Mouse (Mus musculus): ENCODE results near the gene Zfp385b. TPM values are rescaled to one million over a fixed set of nuclear protein-coding genes. Genes with fewer than 3 reads are reported as not detected.
A peak's percentile ranks its signal among the peaks of the same experiment; 100 is the strongest.

Gene Zfp385b
- polyA plus RNA-seq, 1 experiment = 8.8 TPM

GRCm38 (mm10) chr2:77826133-77826828 is 6.8 kb upstream of the Zfp385b start:
- Histone ChIP-seq H3K27ac (ENCODE audit: control insufficient read depth, insufficient read depth, low read depth, low read length) (no peak overlapping the region), H3K4me1 (ENCODE audit: control insufficient read depth, insufficient read depth, low read length) (no peaks in the 10 kb centered on the region), H3K4me3 (ENCODE audit: control insufficient read depth, low read depth, low read length) (no peak overlapping the region), H3K27me3 (ENCODE audit: control insufficient read depth, insufficient read depth, low read length) (no peaks in the 10 kb centered on the region), H3K36me3 (ENCODE audit: control insufficient read depth, insufficient read depth, low read length) (no peaks in the 10 kb centered on the region)
- TF ChIP-seq CTCF (IDR thresholded peaks at IDR 0.05; ENCODE audit: control insufficient read depth, insufficient read depth, insufficient replicate concordance, low read depth, low read length) = no peak
- TF ChIP-seq POLR2A (IDR thresholded peaks at IDR 0.05; ENCODE audit: control insufficient read depth, low read depth, low read length) = no peak

DNA sequence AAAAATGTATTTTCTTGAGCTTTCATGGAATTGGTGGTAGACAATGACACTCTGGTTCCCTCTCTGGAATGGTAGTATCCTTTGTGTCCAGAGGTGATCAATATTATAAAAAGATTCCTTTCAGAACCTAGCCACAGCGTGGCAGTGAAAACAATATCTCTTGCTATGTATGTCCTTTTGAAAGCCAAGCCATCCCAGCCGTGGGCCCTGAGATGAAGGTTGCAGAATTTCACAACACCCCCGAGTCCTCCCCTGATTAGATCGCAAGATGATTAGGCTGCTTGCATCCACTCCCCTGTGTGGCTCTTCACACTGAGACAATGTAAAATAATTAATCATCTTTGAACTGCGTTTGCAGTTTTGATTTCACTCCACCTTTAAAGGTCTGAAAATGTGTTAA is 3.6 kb upstream of the Zfp385b start:
- Histone ChIP-seq H3K27me3 (ENCODE audit: control insufficient read depth, insufficient read depth, low read length) (no peaks in the 10 kb centered on the region), H3K4me1 (ENCODE audit: control insufficient read depth, insufficient read depth, low read length) (no peaks in the 10 kb centered on the region), H3K36me3 (ENCODE audit: control insufficient read depth, insufficient read depth, low read length) (no peaks in the 10 kb centered on the region), H3K4me3 (ENCODE audit: control insufficient read depth, low read depth, low read length) (no peak overlapping the region), H3K27ac (ENCODE audit: control insufficient read depth, insufficient read depth, low read depth, low read length) (no peak overlapping the region)
- TF ChIP-seq CTCF (IDR thresholded peaks at IDR 0.05; ENCODE audit: control insufficient read depth, insufficient read depth, insufficient replicate concordance, low read depth, low read length) (no peak), POLR2A (IDR thresholded peaks at IDR 0.05; ENCODE audit: control insufficient read depth, low read depth, low read length) (no peak)

DNA sequence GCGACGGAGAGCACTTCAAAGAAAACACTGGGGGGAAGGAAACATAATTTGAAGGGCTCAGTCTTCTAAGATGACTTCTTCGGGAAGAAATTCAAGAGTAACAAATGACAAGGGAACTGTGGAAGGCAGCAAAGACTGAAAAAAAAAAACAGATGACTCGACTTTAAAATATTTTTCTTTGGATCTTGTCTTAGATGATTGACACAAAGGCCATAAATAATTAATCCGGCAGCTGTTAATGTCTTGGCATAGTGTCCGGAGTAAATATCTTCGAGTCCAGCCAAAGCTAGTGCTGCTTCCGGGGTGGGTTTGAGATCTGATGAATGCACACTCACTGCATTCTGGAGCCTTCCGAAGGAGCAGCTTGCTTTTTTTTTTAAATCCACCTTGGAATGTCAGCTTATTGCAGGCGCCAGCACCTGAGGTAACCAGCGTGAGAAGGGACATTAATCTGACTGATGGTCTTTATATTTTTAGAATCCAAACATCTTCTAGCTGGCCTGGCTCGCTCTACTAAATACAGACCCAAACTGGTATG is 2.0 kb downstream of the Zfp385b start:
- H3K4me3 ChIP-seq (ENCODE audit: control insufficient read depth, low read depth, low read length) = peak overlapping the region; percentile 87
- H3K4me1 ChIP-seq (ENCODE audit: control insufficient read depth, insufficient read depth, low read length) = peaks cover 2% of the 10 kb centered on the region
- H3K36me3 ChIP-seq (ENCODE audit: control insufficient read depth, insufficient read depth, low read length) = no peaks in the 10 kb centered on the region
- TF ChIP-seq POLR2A (IDR thresholded peaks at IDR 0.05; ENCODE audit: control insufficient read depth, low read depth, low read length) (no peak), CTCF (IDR thresholded peaks at IDR 0.05; ENCODE audit: control insufficient read depth, insufficient read depth, insufficient replicate concordance, low read depth, low read length) (no peak)
- no peak overlapping the region; the same call in 1 of the 2 replicates for H3K27ac ChIP-seq (ENCODE audit: control insufficient read depth, insufficient read depth, low read depth, low read length)
- no peaks in the 10 kb centered on the region for H3K27me3 ChIP-seq (ENCODE audit: control insufficient read depth, insufficient read depth, low read length)

DNA sequence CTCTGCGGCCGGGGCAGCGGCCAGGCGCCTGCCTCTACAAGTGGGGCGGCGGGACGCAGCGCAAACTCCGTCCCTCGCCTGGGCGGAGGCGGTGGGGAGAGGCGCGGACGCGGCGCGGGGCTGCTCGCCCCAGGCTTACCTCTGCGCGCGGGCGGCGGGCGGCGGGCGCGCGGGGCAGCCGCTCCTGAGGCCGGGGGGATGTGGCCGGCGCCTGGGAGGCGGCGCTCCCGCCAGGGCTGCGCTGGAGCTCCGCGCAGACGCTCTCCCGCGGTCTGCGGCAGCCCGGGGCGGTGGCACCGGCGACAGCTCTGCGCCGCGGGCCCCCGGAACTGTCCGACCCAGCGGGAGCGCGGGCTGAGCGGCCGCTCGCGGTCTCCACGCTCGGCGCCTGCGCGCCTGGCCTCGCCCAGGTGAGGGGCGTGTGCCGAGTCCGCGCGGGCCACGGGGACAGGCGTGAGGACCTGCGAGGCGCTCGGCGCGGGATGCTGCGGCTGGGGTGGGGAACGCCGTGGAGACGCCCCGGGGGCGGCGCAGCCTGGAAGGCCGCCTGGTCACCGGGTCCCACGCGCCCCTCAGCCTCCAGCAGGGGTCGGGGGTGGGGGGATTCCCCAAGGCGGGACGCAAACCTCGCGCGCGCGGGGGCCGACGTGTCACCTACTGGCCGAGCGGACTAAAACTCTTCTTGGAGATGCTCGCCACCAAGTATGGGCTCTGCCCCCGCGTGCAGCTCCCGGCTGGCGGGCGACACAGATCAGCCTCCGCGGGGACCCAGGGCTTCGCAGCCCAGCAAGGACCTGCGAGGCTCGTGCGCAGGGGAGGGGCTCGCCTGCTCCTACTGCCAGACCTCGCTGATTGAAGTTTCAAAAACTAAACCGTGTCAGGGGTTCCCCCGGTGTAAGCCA is 2.8 kb downstream of the Zfp385b start:
- Histone ChIP-seq H3K4me3 (ENCODE audit: control insufficient read depth, low read depth, low read length) (peak overlapping the region; percentile 87), H3K27me3 (ENCODE audit: control insufficient read depth, insufficient read depth, low read length) (no peaks in the 10 kb centered on the region), H3K4me1 (ENCODE audit: control insufficient read depth, insufficient read depth, low read length) (peaks cover 2% of the 10 kb centered on the region), H3K27ac (ENCODE audit: control insufficient read depth, insufficient read depth, low read depth, low read length) (peak overlapping the region; percentile 79), H3K36me3 (ENCODE audit: control insufficient read depth, insufficient read depth, low read length) (no peaks in the 10 kb centered on the region)
- no peak for TF ChIP-seq CTCF (IDR thresholded peaks at IDR 0.05; ENCODE audit: control insufficient read depth, insufficient read depth, insufficient replicate concordance, low read depth, low read length)
- TF ChIP-seq POLR2A (IDR thresholded peaks at IDR 0.05; ENCODE audit: control insufficient read depth, low read depth, low read length) = no peak; the same call in 1 of the 2 replicates

- Histone ChIP-seq H3K4me3 (ENCODE audit: control insufficient read depth, low read depth, low read length) (peak overlapping the region; percentile 87), H3K27me3 (ENCODE audit: control insufficient read depth, insufficient read depth, low read length) (no peaks in the 10 kb centered on the region), H3K27ac (ENCODE audit: control insufficient read depth, insufficient read depth, low read depth, low read length) (peak overlapping the region; percentile 79), H3K36me3 (ENCODE audit: control insufficient read depth, insufficient read depth, low read length) (no peaks in the 10 kb centered on the region), H3K4me1 (ENCODE audit: control insufficient read depth, insufficient read depth, low read length) (peaks cover 2% of the 10 kb centered on the region)
- TF ChIP-seq POLR2A (IDR thresholded peaks at IDR 0.05; ENCODE audit: control insufficient read depth, low read depth, low read length) = peak; percentile 50; the same call in 1 of the 2 replicates
- TF ChIP-seq CTCF (IDR thresholded peaks at IDR 0.05; ENCODE audit: control insufficient read depth, insufficient read depth, insufficient replicate concordance, low read depth, low read length) = no peak
These were observed 3.5 kb downstream of the Zfp385b start for GRCm38 (mm10) chr2:77815775-77816412.

GRCm38 (mm10) chr2:77814896-77815295 is 4.5 kb downstream of the Zfp385b start:
- Histone ChIP-seq H3K4me3 (ENCODE audit: control insufficient read depth, low read depth, low read length) (no peak overlapping the region), H3K27me3 (ENCODE audit: control insufficient read depth, insufficient read depth, low read length) (no peaks in the 10 kb centered on the region), H3K4me1 (ENCODE audit: control insufficient read depth, insufficient read depth, low read length) (peaks cover 2% of the 10 kb centered on the region), H3K36me3 (ENCODE audit: control insufficient read depth, insufficient read depth, low read length) (no peaks in the 10 kb centered on the region), H3K27ac (ENCODE audit: control insufficient read depth, insufficient read depth, low read depth, low read length) (no peak overlapping the region)
- TF ChIP-seq CTCF (IDR thresholded peaks at IDR 0.05; ENCODE audit: control insufficient read depth, insufficient read depth, insufficient replicate concordance, low read depth, low read length) (no peak), POLR2A (IDR thresholded peaks at IDR 0.05; ENCODE audit: control insufficient read depth, low read depth, low read length) (no peak)
